Mouse (Mus musculus) CD4-positive naive resting alpha-beta T cell, adult 76 days (primary cell): ENCODE data around the gene Etv3. TPM values are rescaled to one million over a fixed set of nuclear protein-coding genes. Genes with fewer than 3 reads are reported as not detected.

ENCODE experiments used
- total RNA-seq: library from RNA; stranded (reverse); gene quantifications from one replicate; pipeline ENCODE4 v1.2.4, GENCODE M21; 2023

Gene Etv3
- 108 TPM for total RNA-seq

DNA sequence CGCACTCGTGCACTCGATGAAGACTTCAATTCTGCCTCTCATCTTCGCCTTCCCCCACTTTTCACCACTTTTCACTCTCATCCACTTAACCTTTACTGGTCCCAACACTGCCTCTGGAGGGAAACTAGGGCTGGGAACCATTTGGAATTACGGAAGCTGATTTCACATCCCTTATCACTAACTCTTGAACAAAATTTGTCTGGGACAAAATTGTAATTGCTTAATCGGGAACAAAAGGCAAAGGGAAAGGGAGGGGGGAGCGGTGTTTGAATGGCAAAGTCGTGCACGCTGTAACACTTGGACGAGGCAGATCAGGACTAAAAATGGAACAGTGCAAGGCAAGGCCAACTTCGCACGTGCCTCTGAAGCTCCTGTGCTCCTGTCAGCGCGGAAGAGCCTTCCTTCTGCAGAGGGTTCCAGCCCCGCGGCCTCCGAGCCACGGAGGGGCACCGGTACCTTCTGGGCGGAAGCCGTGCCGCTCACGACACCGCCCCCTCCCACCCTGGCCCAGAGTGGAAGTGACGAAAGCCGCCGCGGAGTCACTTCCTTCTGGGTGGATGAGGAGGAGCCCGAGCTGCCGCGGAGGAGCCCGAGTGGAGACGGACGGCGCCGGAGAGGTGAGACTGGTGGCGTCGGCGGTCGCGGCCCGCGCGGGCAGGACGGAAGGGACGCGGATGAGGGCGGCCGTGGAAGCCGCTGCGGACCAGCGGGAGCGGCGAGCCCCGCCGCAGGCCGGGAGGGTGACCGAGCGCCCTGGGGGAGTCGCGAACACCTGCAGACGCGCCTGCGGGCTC, at the start of gene Etv3:
Etv3 (plus strand) TSS at position 365 of the 794 bp plus-strand sequence.

Other genes with a start within 250 kb of the Etv3 start
- 3.6 TPM for gene Cd5l, start 167.5 kb upstream of the Etv3 start, total RNA-seq
- gene Fcrl1, start 149.0 kb upstream of the Etv3 start, total RNA-seq = 28.5 TPM
- 2.3 TPM for gene Fcrl5, start 89.6 kb upstream of the Etv3 start, total RNA-seq
- gene Arhgef11, start 92.2 kb downstream of the Etv3 start, total RNA-seq = 38.3 TPM
- gene Lrrc71, start 223.2 kb downstream of the Etv3 start, total RNA-seq = 0.88 TPM